Mouse (Mus musculus): ENCODE results near the gene Ric3. TPM values are rescaled to one million over a fixed set of nuclear protein-coding genes. Genes with fewer than 3 reads are reported as not detected.

Gene Ric3
- total and polyA plus RNA-seq, 3 experiments = 0.13 TPM; not detected in 2

DNA sequence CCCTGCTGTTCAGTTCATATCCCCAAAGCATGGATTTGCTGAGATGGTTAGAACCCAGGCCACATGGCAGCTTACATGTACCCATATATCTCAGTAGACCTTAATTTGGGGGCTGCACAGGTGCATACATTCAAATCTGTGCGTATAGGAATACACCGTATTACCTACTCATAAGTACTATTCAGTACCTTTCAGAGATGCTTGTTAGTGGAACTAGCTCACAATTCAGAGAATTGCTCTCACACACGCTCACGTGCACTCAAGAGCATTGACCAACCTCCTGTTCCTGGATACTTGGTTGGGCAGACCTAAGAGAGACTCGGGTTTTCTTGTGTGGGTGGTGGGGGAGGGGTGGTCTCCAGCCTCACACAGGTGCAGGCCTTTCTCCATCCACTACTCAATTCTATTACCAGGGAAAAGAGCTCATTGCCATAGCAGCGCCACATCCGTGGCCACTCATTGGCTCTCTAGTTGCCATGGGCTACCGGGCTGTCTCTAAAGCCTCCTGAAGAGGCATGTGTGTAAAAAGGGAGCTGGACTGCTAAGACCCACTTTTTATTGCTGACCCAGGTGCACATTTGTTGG, 71.4 kb downstream of the Ric3 start:
- dilution Hi-C loops (cut with MboI; ENCODE audit: extremely low pct_ligation_motif_present, extremely low pct_unique_long_range_greater_than_20kb, low sequenced_read_pairs) = no loop called here
- H3K4me2 ChIP-seq (ENCODE audit: insufficient read depth, low read depth, poor library complexity, severe bottlenecking) = no peak overlapping the region
- DNase-seq (ENCODE audit: extremely low read depth) = no peak
- peaks cover 54% of the 10 kb centered on the region for H3K27me3 ChIP-seq (replicated peaks)
- no peak overlapping the region for H3K9ac ChIP-seq (ENCODE audit: insufficient read depth, low read depth)
- H3K9me3 ChIP-seq (replicated peaks; ENCODE audit: low read length) = no peaks in the 10 kb centered on the region
- TF ChIP-seq NRF1 (IDR thresholded peaks at IDR 0.05; ENCODE audit: low read depth, low read length) (no peak), E2F4 (IDR thresholded peaks at IDR 0.05; ENCODE audit: insufficient replicate concordance, low read depth, low read length) (no peak), CTCF (conservative IDR thresholded peaks at IDR 0.05 in 1 of 2, IDR thresholded peaks at IDR 0.05 in 1 of 2; ENCODE audit: low read depth in 2 of 2, low read length in 2 of 2) (no peak), NELFE (IDR thresholded peaks at IDR 0.05; ENCODE audit: low read depth, low read length) (no peak), USF2 (conservative IDR thresholded peaks at IDR 0.05; ENCODE audit: low read depth, low read length) (no peak), MYC (IDR thresholded peaks at IDR 0.05; ENCODE audit: low read depth, low read length) (no peak), MAX (IDR thresholded peaks at IDR 0.05; ENCODE audit: low read length) (no peak), TCF12 (IDR thresholded peaks at IDR 0.05; ENCODE audit: low read depth, low read length) (no peak), SIN3A (IDR thresholded peaks at IDR 0.05; ENCODE audit: low read length) (no peak), MAZ (IDR thresholded peaks at IDR 0.05; ENCODE audit: low read depth, low read length) (no peak), USF1 (IDR thresholded peaks at IDR 0.05; ENCODE audit: low read depth, low read length) (no peak), JUN (IDR thresholded peaks at IDR 0.05; ENCODE audit: insufficient read depth, low read depth, low read length) (no peak), EP300 (IDR thresholded peaks at IDR 0.05; ENCODE audit: low read length) (no peak), MAFK (IDR thresholded peaks at IDR 0.05; ENCODE audit: insufficient replicate concordance, low read length) (no peak), SMC3 (IDR thresholded peaks at IDR 0.05; ENCODE audit: low read depth, low read length) (no peak)
- H3K79me2 ChIP-seq (replicated peaks; ENCODE audit: control insufficient read depth, extremely low read depth, insufficient read depth, poor library complexity, severe bottlenecking) = no peaks in the 10 kb centered on the region
- H3K4me3 ChIP-seq (replicated peaks in 1 of 3; ENCODE audit: low read depth in 2 of 3, low read length in 2 of 3, poor library complexity in 1 of 3) = no peak overlapping the region
- no peak overlapping the region for H3K27ac ChIP-seq (ENCODE audit: insufficient read depth, low read depth)
- no peaks in the 10 kb centered on the region for H3K4me1 ChIP-seq (ENCODE audit: control insufficient read depth in 1 of 2, insufficient read depth in 2 of 2)
- in situ Hi-C loops (cut with MboI; ENCODE audit: low pct_ligation_motif_present, low pct_unique_long_range_greater_than_20kb, low sequenced_read_pairs) = no loop called here
- no peaks in the 10 kb centered on the region for H3K36me3 ChIP-seq (replicated peaks in 1 of 2; ENCODE audit: control insufficient read depth in 1 of 2, insufficient read depth in 1 of 2, low read length in 1 of 2)

DNA sequence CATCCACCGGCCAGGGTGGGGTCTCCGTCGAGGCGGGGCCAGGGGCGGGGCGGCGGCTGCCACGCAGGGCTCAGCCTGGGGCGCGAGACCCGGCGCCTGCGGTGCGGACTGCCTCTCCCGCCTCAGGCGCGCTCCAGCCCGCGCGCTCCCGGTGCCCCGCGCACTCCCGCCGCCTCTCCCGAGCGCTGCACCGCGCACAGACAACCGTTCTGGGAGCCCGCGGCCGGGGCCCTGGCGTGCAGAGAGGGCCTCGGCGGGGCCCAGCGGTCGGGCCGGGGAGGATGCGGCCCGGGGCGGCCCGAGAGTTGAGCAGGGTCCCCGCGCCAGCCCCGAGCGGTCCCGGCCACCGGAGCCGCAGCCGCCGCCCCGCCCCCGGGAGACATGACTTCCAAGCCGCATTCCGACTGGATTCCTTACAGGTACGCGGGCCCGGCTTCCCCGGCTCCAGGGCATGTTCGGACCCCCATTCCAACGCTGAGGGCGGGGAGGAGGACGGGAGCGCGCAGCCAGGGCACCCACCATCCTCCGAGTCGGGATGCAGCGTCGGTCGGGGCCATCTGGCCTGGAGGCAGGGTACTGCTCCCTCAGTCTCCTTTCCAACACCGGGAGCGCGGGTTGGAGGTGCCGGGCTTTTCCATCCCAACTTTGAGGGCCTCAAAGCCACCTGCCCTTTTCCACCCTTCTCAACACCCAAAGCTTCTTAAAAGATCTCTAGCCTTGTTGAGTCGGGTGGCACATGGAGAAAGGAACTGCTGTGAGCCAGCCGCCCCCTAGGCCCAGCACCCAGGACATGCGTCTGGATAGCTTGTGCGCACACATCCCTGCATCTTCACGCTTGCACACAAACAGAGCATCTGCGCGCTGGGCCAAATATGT, 72.2 kb downstream of the Ric3 start:
- in situ Hi-C loops (cut with MboI; ENCODE audit: low pct_ligation_motif_present, low pct_unique_long_range_greater_than_20kb, low sequenced_read_pairs) (no loop called here), dilution Hi-C loops (cut with MboI; ENCODE audit: extremely low pct_ligation_motif_present, extremely low pct_unique_long_range_greater_than_20kb, low sequenced_read_pairs) (no loop called here)
- Histone ChIP-seq H3K79me2 (replicated peaks; ENCODE audit: control insufficient read depth, extremely low read depth, insufficient read depth, poor library complexity, severe bottlenecking) (no peaks in the 10 kb centered on the region), H3K4me2 (ENCODE audit: insufficient read depth, low read depth, poor library complexity, severe bottlenecking) (no peak overlapping the region), H3K9me3 (replicated peaks; ENCODE audit: low read length) (no peaks in the 10 kb centered on the region), H3K36me3 (replicated peaks in 1 of 2; ENCODE audit: control insufficient read depth in 1 of 2, insufficient read depth in 1 of 2, low read length in 1 of 2) (no peaks in the 10 kb centered on the region), H3K9ac (ENCODE audit: insufficient read depth, low read depth) (no peak overlapping the region), H3K4me1 (ENCODE audit: control insufficient read depth in 1 of 2, insufficient read depth in 2 of 2) (no peaks in the 10 kb centered on the region), H3K4me3 (replicated peaks in 1 of 3; ENCODE audit: low read depth in 2 of 3, low read length in 2 of 3, poor library complexity in 1 of 3) (no peak overlapping the region), H3K27me3 (replicated peaks) (peaks cover 52% of the 10 kb centered on the region), H3K27ac (ENCODE audit: insufficient read depth, low read depth) (no peak overlapping the region)
- TF ChIP-seq MEF2A (IDR thresholded peaks at IDR 0.05; ENCODE audit: borderline replicate concordance, low read depth, low read length) (no peak), SMC3 (IDR thresholded peaks at IDR 0.05; ENCODE audit: low read depth, low read length) (no peak), RAD21 (IDR thresholded peaks at IDR 0.05; ENCODE audit: low read depth, low read length) (no peak), TBP (conservative IDR thresholded peaks at IDR 0.05; ENCODE audit: low read depth, low read length) (no peak), POLR2AphosphoS2 (IDR thresholded peaks at IDR 0.05; ENCODE audit: low read depth, low read length) (no peak), KAT2A (IDR thresholded peaks at IDR 0.05; ENCODE audit: insufficient replicate concordance, low read length) (no peak), NELFE (IDR thresholded peaks at IDR 0.05; ENCODE audit: low read depth, low read length) (no peak), ELF1 (IDR thresholded peaks at IDR 0.05; ENCODE audit: low read depth, low read length) (no peak), ZKSCAN1 (IDR thresholded peaks at IDR 0.05; ENCODE audit: borderline replicate concordance, low read depth, low read length) (no peak), RCOR1 (conservative IDR thresholded peaks at IDR 0.05; ENCODE audit: low read depth, low read length) (no peak)
- no peak for DNase-seq (ENCODE audit: extremely low read depth)
